Mouse (Mus musculus) limb, embryonic 14.5 days (tissue): ENCODE measurements around the gene U2af1. TPM values are rescaled to one million over a fixed set of nuclear protein-coding genes. Genes with fewer than 3 reads are reported as not detected.

Source experiments
- ATAC-seq: fragments of 200-750 bp; cut with Nextera tagmentation; 2 replicates; pipeline ENCODE4 v1.8.0; 2017; ENCODE audit warnings: low read depth, moderate number of reproducible peaks, moderate TSS enrichment; ENCODE audit not compliant: low FRiP score
- DNase-seq: peaks from one replicate; pipeline ENCODE4 v3.0.0-alpha.2; 2015; ENCODE audit warnings: low spot score
- H3K27ac ChIP-seq: fragments of 300-500 bp; sonication (generic); replicated peaks from 2 replicates; pipeline ENCODE4 v1.5.1; 2014; ENCODE audit warnings: low read depth, mild to moderate bottlenecking, low read length, moderate library complexity, mixed read lengths
- H3K27me3 ChIP-seq: fragments of 300-500 bp; sonication (generic); 2 replicates; pipeline ENCODE4 v1.6.1; 2014; ENCODE audit warnings: low read length, mixed read lengths; ENCODE audit not compliant: control insufficient read depth, insufficient read depth
- H3K36me3 ChIP-seq: fragments of 300-500 bp; sonication (generic); 2 replicates; pipeline ENCODE4 v1.6.1; 2014; ENCODE audit warnings: mild to moderate bottlenecking, low read length, moderate library complexity, mixed read lengths; ENCODE audit not compliant: control insufficient read depth, insufficient read depth
- H3K4me1 ChIP-seq: fragments of 300-500 bp; sonication (generic); 2 replicates; pipeline ENCODE4 v1.6.1; 2014; ENCODE audit warnings: antibody characterized with exemption, low read length, mixed read lengths; ENCODE audit not compliant: control insufficient read depth, insufficient read depth
- H3K4me2 ChIP-seq: fragments of 300-500 bp; sonication (generic); replicated peaks from 2 replicates; pipeline ENCODE4 v1.6.1; 2014; ENCODE audit warnings: low read depth, mild to moderate bottlenecking, low read length, moderate library complexity; ENCODE audit not compliant: severe bottlenecking
- H3K4me3 ChIP-seq: fragments of 300-500 bp; sonication (generic); replicated peaks from 2 replicates; pipeline ENCODE4 v1.5.1; 2014; ENCODE audit warnings: low read length
- H3K9ac ChIP-seq: fragments of 300-500 bp; sonication (generic); 2 replicates; pipeline ENCODE4 v1.6.1; 2014; ENCODE audit warnings: mild to moderate bottlenecking, low read depth, low read length, moderate library complexity; ENCODE audit not compliant: severe bottlenecking
- H3K9me3 ChIP-seq: fragments of 300-500 bp; sonication (generic); 2 replicates; pipeline ENCODE4 v1.6.1; 2016; ENCODE audit warnings: low read length; ENCODE audit not compliant: control insufficient read depth
- POLR2A ChIP-seq: fragments of 200-500 bp; IDR thresholded peaks from 2 replicates; pipeline ENCODE4 v1.8.0; 2012; ENCODE audit warnings: inconsistent platforms, mild to moderate bottlenecking, moderate library complexity, borderline replicate concordance; ENCODE audit not compliant: insufficient read depth, insufficient read length; ENCODE audit errors: extremely low read depth
- WGBS: fragments of 180-500 bp; shearing (Covaris S2); extraction: QIAGEN DNeasy Blood & Tissue Kit; methylation state at CpG from one replicate; pipeline ENCODE4 v1.1.7; 2014; 5-methylcytosine and 5-hydroxymethylcytosine counted together
- polyA plus RNA-seq, 2 experiments: library from polyadenylated mRNA; depleted of rRNA in 1 of 2; stranded (reverse) in 1 of 2; unstranded in 1 of 2; fragments of >200 nt; fragmentation: Nextera tagmentation in 1 of 2; extraction: Ambion mirVana in 1 of 2; gene quantifications; 2 replicates each; pipeline versions ENCODE4 v1.2.1 to v1.2.3; 2012 to 2014

The U2af1 gene
- polyA plus RNA-seq, 2 experiments, result 151 to 345 TPM

- WGBS, result 76% methylated on average over 1 of the region's 1 CpGs
- Histone ChIP-seq H3K4me3 (no peak overlapping the region), H3K27me3 (no peaks in the 10 kb centered on the region), H3K4me1 (peaks cover 8% of the 10 kb centered on the region), H3K36me3 (no peaks in the 10 kb centered on the region), H3K9ac (no peak overlapping the region), H3K4me2 (no peak overlapping the region), H3K27ac (no peak overlapping the region), H3K9me3 (no peaks in the 10 kb centered on the region)
- ATAC-seq (no peak), DNase-seq (no peak)
- TF ChIP-seq POLR2A, result no peak
These were observed 36.3 kb upstream of the U2af1 start for GRCm38 (mm10) chr17:31694949-31695348.

- no peak overlapping the region for H3K27ac ChIP-seq
- no peaks in the 10 kb centered on the region for H3K9me3 ChIP-seq
- TF ChIP-seq POLR2A, result no peak
- H3K4me2 ChIP-seq, result no peak overlapping the region
- ATAC-seq, result no peak
- DNase-seq, result no peak
- WGBS, result 74% methylated on average over 7 of the region's 7 CpGs
- H3K9ac ChIP-seq, result no peak overlapping the region
- no peak overlapping the region for H3K4me3 ChIP-seq
- no peaks in the 10 kb centered on the region for H3K36me3 ChIP-seq
- H3K27me3 ChIP-seq, result no peaks in the 10 kb centered on the region
- peaks cover 8% of the 10 kb centered on the region for H3K4me1 ChIP-seq
These were observed 35.3 kb upstream of the U2af1 start for GRCm38 (mm10) chr17:31694023-31694376.

- no peak for TF ChIP-seq POLR2A
- no peaks in the 10 kb centered on the region for H3K9me3 ChIP-seq
- no peak overlapping the region for H3K27ac ChIP-seq
- H3K4me3 ChIP-seq, result 0 out of 2 replicates have a peak overlapping the region, but pooled peaks have one; percentile 1
- H3K36me3 ChIP-seq, result no peaks in the 10 kb centered on the region
- peaks cover 8% of the 10 kb centered on the region for H3K4me1 ChIP-seq
- ATAC-seq (peak; percentile 78), DNase-seq (peak; percentile 81)
- no peak overlapping the region for H3K9ac ChIP-seq
- WGBS, result 5% methylated on average over 20 of the region's 20 CpGs
- peak overlapping the region; percentile 40 for H3K4me2 ChIP-seq
- no peaks in the 10 kb centered on the region for H3K27me3 ChIP-seq
These were observed 34.8 kb upstream of the U2af1 start for GRCm38 (mm10) chr17:31693330-31694022.

- TF ChIP-seq POLR2A, result no peak
- no peaks in the 10 kb centered on the region for H3K9me3 ChIP-seq
- no peak for DNase-seq
- H3K27ac ChIP-seq, result no peak overlapping the region
- H3K4me1 ChIP-seq, result peaks cover 8% of the 10 kb centered on the region
- H3K4me3 ChIP-seq, result no peak overlapping the region
- WGBS, result 45% methylated on average over 5 of the region's 5 CpGs
- H3K36me3 ChIP-seq, result no peaks in the 10 kb centered on the region
- H3K9ac ChIP-seq, result no peak overlapping the region
- H3K27me3 ChIP-seq, result no peaks in the 10 kb centered on the region
- H3K4me2 ChIP-seq, result no peak overlapping the region; the same call in 1 of the 2 replicates
- no peak for ATAC-seq
These were observed 34.2 kb upstream of the U2af1 start for GRCm38 (mm10) chr17:31692918-31693317.

GRCm38 (mm10) chr17:31689606-31690005 lies 30.9 kb upstream of the U2af1 start:
- Histone ChIP-seq H3K4me2 (no peak overlapping the region), H3K4me3 (no peak overlapping the region), H3K9ac (no peak overlapping the region), H3K4me1 (peaks cover 19% of the 10 kb centered on the region), H3K36me3 (no peaks in the 10 kb centered on the region), H3K9me3 (no peaks in the 10 kb centered on the region), H3K27ac (no peak overlapping the region), H3K27me3 (no peaks in the 10 kb centered on the region)
- no peak for TF ChIP-seq POLR2A
- DNase-seq (no peak), ATAC-seq (no peak)
- WGBS, result 75% methylated on average over 1 of the region's 1 CpGs
